Mouse (Mus musculus) embryonic facial prominence, embryonic 14.5 days (tissue): ENCODE data around the gene Tnni1. TPM values are rescaled to one million over a fixed set of nuclear protein-coding genes. Genes with fewer than 3 reads are reported as not detected.

Experiments used
- ATAC-seq: fragments of 200-750 bp; cut with Nextera tagmentation; 2 replicates; pipeline ENCODE4 v1.8.0; 2017; ENCODE audit warnings: low read depth, moderate number of reproducible peaks, moderate TSS enrichment
- DNase-seq: peaks from one replicate; pipeline ENCODE4 v3.0.0-alpha.2; 2015; ENCODE audit warnings: low spot score
- H3K27ac ChIP-seq: fragments of 300-500 bp; sonication (generic); replicated peaks from 2 replicates; pipeline ENCODE4 v1.5.1; 2014; ENCODE audit warnings: low read depth, mild to moderate bottlenecking, low read length, moderate library complexity
- H3K27me3 ChIP-seq: fragments of 300-500 bp; sonication (generic); replicated peaks from 2 replicates; pipeline ENCODE4 v1.6.1; 2014; ENCODE audit warnings: low read length; ENCODE audit not compliant: control insufficient read depth, insufficient read depth
- H3K36me3 ChIP-seq: fragments of 300-500 bp; sonication (generic); 2 replicates; pipeline ENCODE4 v1.6.1; 2014; ENCODE audit warnings: low read length, mixed read lengths; ENCODE audit not compliant: control insufficient read depth, insufficient read depth
- H3K4me1 ChIP-seq: fragments of 300-500 bp; sonication (generic); 2 replicates; pipeline ENCODE4 v1.6.1; 2014; ENCODE audit warnings: antibody characterized with exemption, low read length; ENCODE audit not compliant: control insufficient read depth, insufficient read depth
- H3K4me2 ChIP-seq: fragments of 300-500 bp; sonication (generic); 2 replicates; pipeline ENCODE4 v1.6.1; 2014; ENCODE audit warnings: low read depth, mild to moderate bottlenecking, low read length, moderate library complexity, mixed read lengths
- H3K4me3 ChIP-seq: fragments of 300-500 bp; sonication (generic); 2 replicates; pipeline ENCODE4 v1.5.1; 2014; ENCODE audit warnings: low read depth, mild to moderate bottlenecking, low read length
- H3K9ac ChIP-seq: fragments of 300-500 bp; sonication (generic); 2 replicates; pipeline ENCODE4 v1.6.1; 2014; ENCODE audit warnings: low read depth, mild to moderate bottlenecking, low read length, moderate library complexity, mixed read lengths
- H3K9me3 ChIP-seq: fragments of 300-500 bp; sonication (generic); 2 replicates; pipeline ENCODE4 v1.6.1; 2016; ENCODE audit warnings: low read length; ENCODE audit not compliant: control insufficient read depth
- WGBS: fragments of 180-500 bp; shearing (Covaris S2); extraction: QIAGEN DNeasy Blood & Tissue Kit; methylation state at CpG from one replicate; pipeline ENCODE4 v1.1.7; 2014; 5-methylcytosine and 5-hydroxymethylcytosine counted together
- polyA plus RNA-seq: library from polyadenylated mRNA; unstranded; fragments of >200 nt; fragmentation: Nextera tagmentation; extraction: Ambion mirVana; gene quantifications from 2 replicates; pipeline ENCODE4 v1.2.1, GENCODE M21; 2014

The Tnni1 gene
- polyA plus RNA-seq, 1 experiment from 2014 or later = 738 TPM

GRCm38 (mm10) chr1:135763503-135764205 is 15.6 kb upstream of the Tnni1 start:
- peaks cover 22% of the 10 kb centered on the region for H3K4me1 ChIP-seq
- no peaks in the 10 kb centered on the region for H3K9me3 ChIP-seq
- peak; percentile 68 for DNase-seq
- H3K27me3 ChIP-seq = no peaks in the 10 kb centered on the region
- no peak overlapping the region for H3K9ac ChIP-seq
- H3K27ac ChIP-seq = no peak overlapping the region
- H3K4me3 ChIP-seq = no peak overlapping the region
- no peak overlapping the region for H3K4me2 ChIP-seq
- no peak for ATAC-seq
- H3K36me3 ChIP-seq = peaks cover 4% of the 10 kb centered on the region
- WGBS = 46% methylated on average over 9 of the region's 9 CpGs

GRCm38 (mm10) chr1:135764206-135764528 is 15.1 kb upstream of the Tnni1 start:
- no peak overlapping the region for H3K4me3 ChIP-seq
- ATAC-seq (no peak), DNase-seq (no peak)
- peaks cover 9% of the 10 kb centered on the region for H3K36me3 ChIP-seq
- no peaks in the 10 kb centered on the region for H3K9me3 ChIP-seq
- WGBS = 46% methylated on average over 2 of the region's 2 CpGs
- H3K27me3 ChIP-seq = no peaks in the 10 kb centered on the region
- H3K9ac ChIP-seq = no peak overlapping the region
- H3K4me2 ChIP-seq = no peak overlapping the region
- H3K27ac ChIP-seq = no peak overlapping the region
- peaks cover 22% of the 10 kb centered on the region for H3K4me1 ChIP-seq

DNA sequence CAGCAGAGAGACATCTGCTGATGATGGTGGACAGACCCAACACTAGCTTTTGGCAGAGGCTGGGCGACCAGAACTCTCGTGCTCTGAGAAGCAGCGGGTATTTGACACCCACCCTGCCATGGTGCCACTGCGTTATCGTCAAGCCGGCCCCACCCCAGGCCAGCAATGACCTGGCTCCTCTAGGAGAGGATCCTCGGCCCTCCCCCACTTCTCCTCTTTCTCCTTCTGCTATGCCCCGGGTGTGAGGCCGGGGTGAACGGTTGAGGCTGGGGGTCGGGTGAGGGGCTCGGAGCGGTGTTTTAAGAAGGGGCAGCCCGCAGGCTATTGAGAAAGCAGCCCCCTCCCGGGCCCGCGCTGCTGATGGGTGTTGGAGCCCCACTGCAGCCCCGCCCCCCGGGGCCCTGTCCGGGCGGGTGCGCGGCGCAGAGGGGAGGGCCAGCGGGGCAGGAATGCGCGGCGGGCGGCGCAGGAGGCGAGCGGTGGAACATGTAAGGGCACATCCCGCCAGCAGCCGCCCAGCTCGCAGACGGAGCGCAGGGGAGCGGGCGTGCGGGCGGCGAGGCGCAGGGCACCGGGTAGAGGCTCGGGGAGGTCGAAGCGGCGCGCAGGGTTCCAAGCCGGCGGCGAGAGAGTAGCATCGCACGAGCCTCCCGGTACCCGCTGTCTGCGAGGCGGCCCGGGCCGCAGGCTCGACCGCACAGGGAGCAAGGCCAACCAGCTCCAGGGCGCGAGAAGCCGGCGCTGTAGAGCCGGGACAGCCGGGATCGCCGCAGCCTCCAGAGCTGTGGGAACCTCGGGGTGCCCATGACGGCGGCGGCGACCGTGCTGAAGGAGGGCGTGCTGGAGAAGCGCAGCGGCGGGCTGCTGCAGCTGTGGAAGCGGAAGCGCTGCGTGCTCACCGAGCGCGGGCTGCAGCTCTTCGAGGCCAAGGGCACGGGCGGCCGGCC is 13.3 kb upstream of the Tnni1 start, which contains the start of gene Phlda3:
Gene Phlda3, plus strand, starts transcription at position 475 of the 947 bp plus-strand sequence.
- H3K4me1 ChIP-seq = peaks cover 34% of the 10 kb centered on the region
- ATAC-seq = peak; percentile 93
- H3K36me3 ChIP-seq = peaks cover 18% of the 10 kb centered on the region
- DNase-seq = peak; percentile 90
- H3K27me3 ChIP-seq = no peaks in the 10 kb centered on the region
- no peaks in the 10 kb centered on the region for H3K9me3 ChIP-seq
- H3K4me2 ChIP-seq = peak within 1 kb of the TSS; percentile 73
- H3K27ac ChIP-seq = peak within 1 kb of the TSS; percentile 90
- under 1% methylated on average over 28 of the region's 90 CpGs for WGBS
- peak within 1 kb of the TSS; percentile 94 for H3K9ac ChIP-seq
- peak within 1 kb of the TSS; percentile 81 for H3K4me3 ChIP-seq

- ATAC-seq (no peak), DNase-seq (no peak)
- 16% methylated on average over 27 of the region's 30 CpGs for WGBS
- H3K27ac ChIP-seq = peak overlapping the region; percentile 90
- H3K27me3 ChIP-seq = no peaks in the 10 kb centered on the region
- H3K36me3 ChIP-seq = peaks cover 18% of the 10 kb centered on the region
- H3K9ac ChIP-seq = peak overlapping the region; percentile 94
- peaks cover 42% of the 10 kb centered on the region for H3K4me1 ChIP-seq
- H3K9me3 ChIP-seq = no peaks in the 10 kb centered on the region
- H3K4me3 ChIP-seq = peak overlapping the region; percentile 81
- H3K4me2 ChIP-seq = peak overlapping the region; percentile 73
Measured at GRCm38 (mm10) chr1:135766592-135767306, 12.5 kb upstream of the Tnni1 start.

- Histone ChIP-seq H3K27ac (no peak overlapping the region), H3K4me3 (peak overlapping the region; percentile 81), H3K9me3 (no peaks in the 10 kb centered on the region), H3K4me1 (peaks cover 42% of the 10 kb centered on the region), H3K36me3 (peaks cover 18% of the 10 kb centered on the region), H3K4me2 (peak overlapping the region; percentile 73), H3K9ac (peak overlapping the region; percentile 94), H3K27me3 (no peaks in the 10 kb centered on the region)
- WGBS = 59% methylated on average over 4 of the region's 4 CpGs
- ATAC-seq = no peak
- no peak for DNase-seq
Measured at GRCm38 (mm10) chr1:135767324-135767890, 11.8 kb upstream of the Tnni1 start.

DNA sequence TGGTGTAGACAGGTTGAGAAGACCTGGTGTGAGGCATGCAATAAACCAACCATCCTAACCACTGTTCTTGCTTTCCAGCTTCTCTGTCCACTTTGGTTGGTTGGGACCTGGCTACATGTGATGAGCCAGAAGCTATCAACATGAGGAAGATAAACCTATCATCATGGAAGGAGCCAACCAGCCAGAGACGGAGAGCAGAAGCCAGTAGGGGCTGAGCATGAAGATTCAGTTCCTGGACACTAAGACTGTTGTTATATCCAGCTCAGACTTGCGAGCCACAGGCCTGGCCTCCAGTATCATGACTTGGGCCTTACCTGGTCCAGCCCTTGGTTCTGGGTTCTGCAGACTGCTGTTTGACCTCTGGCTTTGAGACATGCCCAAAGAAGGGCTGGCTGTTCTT is 10.8 kb upstream of the Tnni1 start:
- ATAC-seq (no peak), DNase-seq (no peak)
- Histone ChIP-seq H3K4me2 (peak overlapping the region; percentile 73), H3K27ac (no peak overlapping the region), H3K36me3 (peaks cover 18% of the 10 kb centered on the region), H3K4me1 (peaks cover 42% of the 10 kb centered on the region), H3K27me3 (no peaks in the 10 kb centered on the region), H3K9me3 (no peaks in the 10 kb centered on the region), H3K4me3 (no peak overlapping the region), H3K9ac (no peak overlapping the region)
- 88% methylated on average over 2 of the region's 2 CpGs for WGBS

DNA sequence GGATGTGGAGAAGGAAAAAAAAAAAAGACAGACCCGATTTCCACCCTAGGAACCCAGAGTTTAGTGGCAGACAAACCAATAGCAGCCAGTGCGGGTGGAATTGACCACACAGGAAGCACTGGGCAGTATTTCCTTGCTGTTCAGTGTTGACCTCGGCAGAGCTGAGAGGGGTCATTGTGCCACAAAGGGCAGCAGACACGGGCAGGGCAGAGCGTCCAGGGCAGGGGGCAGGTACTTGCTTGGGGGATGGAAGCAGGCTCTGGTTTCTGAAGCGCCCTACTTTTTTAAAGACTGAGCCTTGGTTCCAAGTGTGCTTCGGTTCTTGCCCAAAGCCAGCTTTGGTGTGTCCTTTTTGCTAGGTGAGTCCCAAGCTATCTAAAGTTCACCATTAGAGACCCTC is 9.0 kb upstream of the Tnni1 start:
- no peaks in the 10 kb centered on the region for H3K9me3 ChIP-seq
- peaks cover 18% of the 10 kb centered on the region for H3K36me3 ChIP-seq
- H3K27ac ChIP-seq = peak overlapping the region; percentile 68
- H3K4me3 ChIP-seq = no peak overlapping the region
- WGBS = 58% methylated on average over 7 of the region's 7 CpGs
- H3K4me1 ChIP-seq = peaks cover 34% of the 10 kb centered on the region
- no peak for DNase-seq
- ATAC-seq = no peak
- peak overlapping the region; percentile 7; the same call in 1 of the 2 replicates for H3K9ac ChIP-seq
- H3K27me3 ChIP-seq = no peaks in the 10 kb centered on the region
- no peak overlapping the region for H3K4me2 ChIP-seq
